Mouse (Mus musculus) thymus, postnatal 4 days (tissue): Measurements from ENCODE around the gene Ndnf.

ENCODE experiments used
- DNase-seq: peaks from one replicate; pipeline ENCODE4 v3.0.0; 2021

Ndnf gene

GRCm38 (mm10) chr6:65759174-65759573 is 87.8 kb downstream of the Ndnf start:
- DNase-seq: no peak

- no peak for DNase-seq
These were observed 88.7 kb downstream of the Ndnf start for GRCm38 (mm10) chr6:65760073-65760472.
